8 mouse cellular contexts compared by ENCODE assay signal in genomic region chr15:36980238-36980637, GRCm38 (mm10). TPM values are rescaled to one million over a fixed set of nuclear protein-coding genes. Genes with fewer than 3 reads are reported as not detected.
DNase-seq lines count a peak whose midpoint lies in the region; ATAC-seq and TF ChIP-seq lines count a peak whose summit lies in the region.

No protein-coding gene starts in this region.

- H3K9ac ChIP-seq in forebrain, embryonic 13.5 days, result peak overlapping the region; percentile 43
- H3K9ac ChIP-seq in liver, embryonic 15.5 days, result no peak overlapping the region

- no peaks in the 10 kb centered on the region for H3K27me3 ChIP-seq in E14TG2a.4 (ENCODE audit: insufficient read depth, low read length)
- H3K27me3 ChIP-seq in forebrain, embryonic 13.5 days, result no peaks in the 10 kb centered on the region
- no peaks in the 10 kb centered on the region for H3K27me3 ChIP-seq in liver, embryonic 15.5 days

- intact Hi-C loops in heart, postnatal 25 days (cut with DNase I), result no loop called here

- peaks cover 60% of the 10 kb centered on the region for H3K4me1 ChIP-seq in E14TG2a.4 (replicated peaks; ENCODE audit: low read depth, low read length)
- H3K4me1 ChIP-seq in forebrain, embryonic 13.5 days, result peaks cover 21% of the 10 kb centered on the region
- H3K4me1 ChIP-seq in liver, embryonic 15.5 days (replicated peaks), result peaks cover 18% of the 10 kb centered on the region

- DNase-seq in heart, adult 11 months, result peak; percentile 80
- DNase-seq in heart, postnatal 25 days (ENCODE audit: low spot score), result no peak
- DNase-seq in adrenal gland, postnatal 10 days, result no peak
- DNase-seq in B cell, adult 2 months, result no peak
- DNase-seq in MN1 (ENCODE audit: low spot score), result no peak

- WGBS in forebrain, embryonic 13.5 days, result 47% methylated on average over 8 of the region's 8 CpGs
- WGBS in liver, embryonic 15.5 days (ENCODE audit: insufficient replicate concordance), result 43% methylated on average over 8 of the region's 8 CpGs

- TF ChIP-seq CTCF in E14TG2a.4 (conservative IDR thresholded peaks at IDR 0.05; ENCODE audit: low read length), result no peak

- peak overlapping the region; percentile 62 for H3K4me2 ChIP-seq in forebrain, embryonic 13.5 days
- peak overlapping the region; percentile 56 for H3K4me2 ChIP-seq in liver, embryonic 15.5 days

- H3K9me3 ChIP-seq in E14TG2a.4 (ENCODE audit: low read length), result no peaks in the 10 kb centered on the region
- H3K9me3 ChIP-seq in forebrain, embryonic 13.5 days (replicated peaks), result no peaks in the 10 kb centered on the region
- no peaks in the 10 kb centered on the region for H3K9me3 ChIP-seq in liver, embryonic 15.5 days (replicated peaks)

- ATAC-seq in forebrain, embryonic 13.5 days, result peak; percentile 65
- ATAC-seq in liver, embryonic 15.5 days (ENCODE audit: insufficient read depth), result no peak

- peak overlapping the region; percentile 36 for H3K27ac ChIP-seq in forebrain, embryonic 13.5 days
- no peak overlapping the region for H3K27ac ChIP-seq in liver, embryonic 15.5 days (replicated peaks)

- no peaks in the 10 kb centered on the region for H3K36me3 ChIP-seq in E14TG2a.4 (ENCODE audit: insufficient read depth, low read length)
- no peaks in the 10 kb centered on the region for H3K36me3 ChIP-seq in forebrain, embryonic 13.5 days (ENCODE audit: poor library complexity, severe bottlenecking)
- no peaks in the 10 kb centered on the region for H3K36me3 ChIP-seq in liver, embryonic 15.5 days (replicated peaks)

- peak overlapping the region; percentile 74 for H3K4me3 ChIP-seq in E14TG2a.4 (replicated peaks; ENCODE audit: low read length)
- peak overlapping the region; percentile 39 for H3K4me3 ChIP-seq in forebrain, embryonic 13.5 days
- peak overlapping the region; percentile 36 for H3K4me3 ChIP-seq in liver, embryonic 15.5 days (replicated peaks)

RNA-seq across cellular contexts. Expression of gene Zfp706, which starts 27.3 kb away (rescaled TPM):
- 100 to 1,000 TPM; 201 to 234 TPM for total RNA-seq in heart, postnatal 25 days (2021)
- polyA plus RNA-seq in forebrain, embryonic 13.5 days (2015; fragmentation: Nextera tagmentation; extraction: Ambion mirVana), result 485 and 515 TPM in 2 replicates
- polyA plus RNA-seq in liver, embryonic 15.5 days (2015; fragmentation: Nextera tagmentation; extraction: Ambion mirVana), result 157 and 182 TPM in 2 replicates
- total RNA-seq in adrenal gland, postnatal 10 days (2021), result 100 to 1,000 TPM; 179 to 181 TPM
